Mouse (Mus musculus) embryonic facial prominence, embryonic 12.5 days (tissue): Measurements from ENCODE around the gene Wnt3. TPM values are rescaled to one million over a fixed set of nuclear protein-coding genes. Genes with fewer than 3 reads are reported as not detected.

Source experiments
- ATAC-seq: fragments of 200-750 bp; cut with Nextera tagmentation; 2 replicates; pipeline ENCODE4 v1.8.0; 2017; ENCODE audit not compliant: insufficient number of reproducible peaks, insufficient read depth, low FRiP score, low TSS enrichment
- H3K27ac ChIP-seq: fragments of 300-500 bp; sonication (generic); 2 replicates; pipeline ENCODE4 v1.5.1; 2016; ENCODE audit warnings: mild to moderate bottlenecking
- H3K27me3 ChIP-seq: fragments of 300-500 bp; sonication (generic); 2 replicates; pipeline ENCODE4 v1.6.1; 2016; ENCODE audit warnings: mild to moderate bottlenecking, moderate library complexity
- H3K36me3 ChIP-seq: fragments of 300-500 bp; sonication (generic); 2 replicates; pipeline ENCODE4 v1.6.1; 2016; ENCODE audit warnings: mild to moderate bottlenecking
- H3K4me1 ChIP-seq: fragments of 300-500 bp; sonication (generic); 2 replicates; pipeline ENCODE4 v1.6.1; 2016
- H3K4me2 ChIP-seq: fragments of 300-500 bp; sonication (generic); replicated peaks from 2 replicates; pipeline ENCODE4 v1.6.1; 2016; ENCODE audit warnings: mild to moderate bottlenecking, moderate library complexity
- H3K4me3 ChIP-seq: fragments of 300-500 bp; sonication (generic); 2 replicates; pipeline ENCODE4 v1.5.1; 2016; ENCODE audit warnings: mild to moderate bottlenecking
- H3K9ac ChIP-seq: fragments of 300-500 bp; sonication (generic); 2 replicates; pipeline ENCODE4 v1.6.1; 2016; ENCODE audit warnings: mild to moderate bottlenecking, moderate library complexity
- H3K9me3 ChIP-seq: fragments of 300-500 bp; sonication (generic); 2 replicates; pipeline ENCODE4 v1.6.1; 2016; ENCODE audit warnings: mild to moderate bottlenecking, moderate library complexity
- WGBS: fragments of 180-500 bp; shearing (Covaris S2); methylation state at CpG from one replicate; pipeline ENCODE4 v1.1.7; 2016; 5-methylcytosine and 5-hydroxymethylcytosine counted together
- polyA plus RNA-seq: library from polyadenylated mRNA; unstranded; fragments of >200 nt; fragmentation: Nextera tagmentation; extraction: Ambion mirVana; gene quantifications from 2 replicates; pipeline ENCODE4 v1.2.1, GENCODE M21; 2016

The Wnt3 gene
- polyA plus RNA-seq, result 4.7 and 6.1 TPM in 2 replicates

- peaks cover 92% of the 10 kb centered on the region for H3K27me3 ChIP-seq
- peak within 1 kb of the TSS; percentile 61 for H3K4me2 ChIP-seq
- H3K4me1 ChIP-seq, result peaks cover 15% of the 10 kb centered on the region
- ATAC-seq, result no peak
- H3K9ac ChIP-seq, result no peak within 1 kb of the TSS
- under 1% methylated on average over 60 of the region's 60 CpGs for WGBS
- no peak within 1 kb of the TSS for H3K27ac ChIP-seq
- no peaks in the 10 kb centered on the region for H3K36me3 ChIP-seq
- peak within 1 kb of the TSS; percentile 33 for H3K4me3 ChIP-seq
- H3K9me3 ChIP-seq, result no peaks in the 10 kb centered on the region
Measured at GRCm38 (mm10) chr11:103773387-103774227, at the start of gene Wnt3. TSS of gene Wnt3 (plus strand) at chr11:103774150.

DNA sequence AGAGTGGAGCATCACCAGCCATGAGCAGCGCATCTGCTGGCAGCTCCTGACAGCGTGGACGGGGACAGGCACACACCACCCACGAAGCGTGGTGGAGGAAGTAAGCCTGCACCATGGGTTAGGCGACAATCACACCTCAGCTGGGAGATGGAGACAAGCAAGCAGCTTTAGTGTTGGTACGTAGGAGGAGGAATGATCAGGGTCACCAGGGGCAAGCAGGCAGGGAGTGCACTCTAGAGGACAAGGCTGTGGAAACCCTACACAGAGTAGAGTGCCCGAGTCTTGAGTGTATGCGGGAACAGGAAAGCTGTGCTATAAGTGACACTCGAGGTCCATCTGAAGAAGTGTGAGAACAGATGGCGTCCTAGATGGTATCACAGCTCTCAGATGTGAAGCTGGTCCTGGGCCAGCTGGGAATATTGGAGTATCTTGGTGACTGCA is 49.6 kb upstream of the Wnt3 start:
- peaks cover 11% of the 10 kb centered on the region for H3K4me1 ChIP-seq
- H3K36me3 ChIP-seq, result no peaks in the 10 kb centered on the region
- no peaks in the 10 kb centered on the region for H3K27me3 ChIP-seq
- H3K9me3 ChIP-seq, result no peaks in the 10 kb centered on the region
- H3K9ac ChIP-seq, result no peak overlapping the region
- WGBS, result 79% methylated on average over 11 of the region's 11 CpGs
- ATAC-seq, result no peak
- H3K4me2 ChIP-seq, result no peak overlapping the region
- no peak overlapping the region for H3K4me3 ChIP-seq
- H3K27ac ChIP-seq, result no peak overlapping the region

DNA sequence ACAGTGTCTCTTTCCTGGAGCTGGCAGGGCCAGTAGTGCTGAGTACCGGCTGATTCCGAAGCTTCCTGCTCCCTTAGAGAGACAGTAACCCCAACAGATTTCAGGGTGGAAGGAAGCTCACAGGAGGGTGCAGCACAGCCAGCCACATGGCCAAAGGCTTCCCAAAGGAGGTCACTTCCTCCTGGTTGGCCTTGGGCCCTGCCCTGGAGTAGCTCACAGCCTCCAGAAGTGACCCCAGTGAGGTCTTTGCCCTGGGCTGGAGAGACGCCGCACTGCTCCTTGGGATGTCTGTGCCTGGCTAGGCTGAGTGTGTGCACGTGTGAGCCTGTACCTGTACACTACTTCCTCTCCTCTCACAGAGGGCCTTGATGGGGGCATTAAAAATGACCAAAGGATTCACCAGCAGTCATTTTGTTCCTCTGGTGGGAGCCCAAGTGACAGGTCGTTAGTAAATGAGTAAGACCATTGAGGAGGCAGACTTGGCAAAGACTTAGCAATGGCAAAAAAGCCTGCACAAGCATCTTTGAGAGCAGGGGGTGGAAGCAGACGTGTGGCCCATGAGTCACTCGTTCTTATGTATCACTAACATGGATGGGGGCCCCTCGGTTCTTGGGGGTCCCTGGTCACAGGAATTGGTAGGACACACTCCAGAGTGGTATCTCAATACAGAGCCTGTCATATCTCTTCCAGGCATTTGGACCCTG is 44.5 kb upstream of the Wnt3 start:
- H3K27me3 ChIP-seq, result peaks cover 9% of the 10 kb centered on the region; the same call in 1 of the 2 replicates
- H3K4me3 ChIP-seq, result no peak overlapping the region
- H3K9ac ChIP-seq, result no peak overlapping the region
- WGBS, result 63% methylated on average over 9 of the region's 9 CpGs
- H3K36me3 ChIP-seq, result no peaks in the 10 kb centered on the region
- ATAC-seq, result no peak
- H3K4me2 ChIP-seq, result no peak overlapping the region
- no peaks in the 10 kb centered on the region for H3K9me3 ChIP-seq
- no peak overlapping the region for H3K27ac ChIP-seq
- no peaks in the 10 kb centered on the region; the same call in 1 of the 2 replicates for H3K4me1 ChIP-seq

DNA sequence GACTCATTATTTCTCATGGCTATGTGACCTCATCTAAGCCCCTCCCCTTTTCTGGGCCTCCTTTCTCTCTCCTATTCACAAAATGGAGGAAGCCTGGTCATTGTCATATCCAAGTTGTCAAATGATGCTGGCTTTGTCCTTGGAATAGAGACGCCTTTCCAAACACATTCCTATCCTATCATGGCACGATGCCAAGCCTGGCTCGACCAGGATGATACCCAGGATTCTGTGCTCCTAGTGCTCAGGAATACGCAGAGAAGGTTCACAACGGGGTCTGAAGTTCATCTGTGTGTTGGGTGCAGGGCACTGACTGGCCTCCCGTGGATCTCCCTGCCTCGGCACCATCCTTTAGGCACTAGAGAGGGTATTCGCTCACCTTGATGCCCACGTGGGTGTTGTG is 42.4 kb upstream of the Wnt3 start:
- no peak for ATAC-seq
- H3K4me3 ChIP-seq, result no peak overlapping the region
- WGBS, result 87% methylated on average over 9 of the region's 9 CpGs
- no peak overlapping the region for H3K4me2 ChIP-seq
- no peaks in the 10 kb centered on the region; the same call in 1 of the 2 replicates for H3K4me1 ChIP-seq
- no peaks in the 10 kb centered on the region for H3K9me3 ChIP-seq
- H3K27ac ChIP-seq, result no peak overlapping the region
- no peaks in the 10 kb centered on the region for H3K36me3 ChIP-seq
- H3K27me3 ChIP-seq, result peaks cover 9% of the 10 kb centered on the region; the same call in 1 of the 2 replicates
- no peak overlapping the region for H3K9ac ChIP-seq

GRCm38 (mm10) chr11:103732306-103732705 is 41.6 kb upstream of the Wnt3 start:
- ATAC-seq, result no peak
- no peak overlapping the region for H3K27ac ChIP-seq
- H3K9me3 ChIP-seq, result no peaks in the 10 kb centered on the region
- H3K4me1 ChIP-seq, result no peaks in the 10 kb centered on the region; the same call in 1 of the 2 replicates
- no peak overlapping the region for H3K4me2 ChIP-seq
- H3K9ac ChIP-seq, result no peak overlapping the region
- H3K27me3 ChIP-seq, result peaks cover 9% of the 10 kb centered on the region; the same call in 1 of the 2 replicates
- H3K36me3 ChIP-seq, result no peaks in the 10 kb centered on the region
- no peak overlapping the region for H3K4me3 ChIP-seq
- 79% methylated on average over 7 of the region's 7 CpGs for WGBS

- no peaks in the 10 kb centered on the region for H3K36me3 ChIP-seq
- H3K9me3 ChIP-seq, result no peaks in the 10 kb centered on the region
- H3K4me3 ChIP-seq, result no peak overlapping the region
- 0 out of 2 replicates have a peak, but pooled peaks have one; percentile 55 for ATAC-seq
- WGBS, result 66% methylated on average over 4 of the region's 4 CpGs
- H3K4me1 ChIP-seq, result no peaks in the 10 kb centered on the region; the same call in 1 of the 2 replicates
- H3K27me3 ChIP-seq, result peaks cover 9% of the 10 kb centered on the region; the same call in 1 of the 2 replicates
- H3K4me2 ChIP-seq, result no peak overlapping the region
- H3K27ac ChIP-seq, result no peak overlapping the region
- H3K9ac ChIP-seq, result no peak overlapping the region
Measured at GRCm38 (mm10) chr11:103733069-103733468, 40.9 kb upstream of the Wnt3 start.

GRCm38 (mm10) chr11:103733961-103734360 is 40.0 kb upstream of the Wnt3 start:
- ATAC-seq, result no peak

GRCm38 (mm10) chr11:103734411-103735045 is 39.4 kb upstream of the Wnt3 start:
- no peak overlapping the region for H3K4me3 ChIP-seq
- H3K36me3 ChIP-seq, result no peaks in the 10 kb centered on the region
- no peak overlapping the region for H3K27ac ChIP-seq
- no peaks in the 10 kb centered on the region; the same call in 1 of the 2 replicates for H3K4me1 ChIP-seq
- no peak for ATAC-seq
- no peak overlapping the region for H3K4me2 ChIP-seq
- WGBS, result 66% methylated on average over 5 of the region's 5 CpGs
- H3K9me3 ChIP-seq, result no peaks in the 10 kb centered on the region
- peaks cover 9% of the 10 kb centered on the region; the same call in 1 of the 2 replicates for H3K27me3 ChIP-seq
- H3K9ac ChIP-seq, result no peak overlapping the region

More at GRCm38 (mm10) chr11:103733961-103734360, 40.0 kb upstream of the Wnt3 start:
- Histone ChIP-seq H3K9me3 (no peaks in the 10 kb centered on the region), H3K36me3 (no peaks in the 10 kb centered on the region), H3K4me1 (no peaks in the 10 kb centered on the region; the same call in 1 of the 2 replicates), H3K27me3 (peaks cover 9% of the 10 kb centered on the region; the same call in 1 of the 2 replicates), H3K4me2 (no peak overlapping the region), H3K27ac (no peak overlapping the region), H3K9ac (no peak overlapping the region), H3K4me3 (no peak overlapping the region)
- WGBS, result 87% methylated on average over 2 of the region's 2 CpGs

DNA sequence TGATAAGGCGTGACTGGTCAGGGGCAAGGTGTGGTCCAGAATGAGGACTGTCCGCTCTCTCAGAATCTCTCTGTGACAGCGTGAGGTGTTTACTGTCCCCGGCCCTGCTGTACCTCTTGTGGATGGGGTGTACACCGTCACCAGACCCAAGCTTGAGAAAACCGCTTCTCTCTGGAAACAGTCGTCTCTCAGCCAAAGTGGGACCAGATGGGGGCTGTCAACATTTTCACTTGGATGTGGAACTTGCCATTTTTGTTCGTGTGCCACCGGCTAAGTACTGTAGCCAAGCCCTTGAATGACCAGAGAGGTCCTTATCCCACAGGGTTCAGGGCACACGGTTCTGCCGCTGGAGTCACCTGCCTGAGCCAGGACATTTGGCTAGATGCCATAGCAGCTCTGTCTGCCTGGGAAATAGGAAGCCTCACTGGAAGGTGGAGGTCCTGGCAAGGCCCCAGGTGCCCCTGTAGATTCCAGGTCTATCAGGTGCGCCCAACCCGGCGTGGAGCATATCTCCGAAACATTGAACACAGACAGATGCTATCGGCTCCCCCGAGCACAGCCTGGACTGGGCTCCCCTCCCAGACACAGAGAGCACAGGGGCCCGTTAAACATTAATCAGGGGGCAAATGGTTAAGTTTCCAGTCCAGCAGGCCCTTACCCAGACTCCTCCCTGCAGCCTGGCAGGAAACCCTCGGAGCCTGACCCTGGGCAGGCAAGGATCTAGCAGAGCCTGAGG is 38.7 kb upstream of the Wnt3 start:
- Histone ChIP-seq H3K27ac (no peak overlapping the region), H3K9me3 (no peaks in the 10 kb centered on the region), H3K36me3 (no peaks in the 10 kb centered on the region), H3K4me3 (no peak overlapping the region), H3K4me1 (no peaks in the 10 kb centered on the region; the same call in 1 of the 2 replicates), H3K27me3 (peaks cover 6% of the 10 kb centered on the region; the same call in 1 of the 2 replicates), H3K9ac (no peak overlapping the region), H3K4me2 (no peak overlapping the region)
- 70% methylated on average over 19 of the region's 19 CpGs for WGBS
- ATAC-seq, result no peak

- H3K9ac ChIP-seq, result peak within 1 kb of the TSS; percentile 38; the same call in 1 of the 2 replicates
- peaks cover 85% of the 10 kb centered on the region for H3K27me3 ChIP-seq
- H3K27ac ChIP-seq, result no peak within 1 kb of the TSS
- peak within 1 kb of the TSS; percentile 87 for H3K4me2 ChIP-seq
- peaks cover 11% of the 10 kb centered on the region for H3K4me1 ChIP-seq
- H3K4me3 ChIP-seq, result peak within 1 kb of the TSS; percentile 44
- no peaks in the 10 kb centered on the region for H3K36me3 ChIP-seq
- WGBS, result under 1% methylated on average over 59 of the region's 68 CpGs
- ATAC-seq, result 0 out of 2 replicates have a peak, but pooled peaks have one; percentile 30
- no peaks in the 10 kb centered on the region for H3K9me3 ChIP-seq
Measured at GRCm38 (mm10) chr11:103749306-103750089, 24.5 kb upstream of the Wnt3 start, which contains the start of gene Wnt9b. TSS of gene Wnt9b (minus strand) at chr11:103749821.
